Mouse (Mus musculus) heart, postnatal 25 days (tissue): ENCODE measurements at regions not wholly inside any gene's neighbourhood (a gene's known extent, or its start where the extent isn't known, plus 50 kb on each side); places are given as distances from the start of the nearest gene placed in this dataset.

Experiments
- DNase-seq: peaks from one replicate; pipeline ENCODE4 v3.0.0; 2022; ENCODE audit warnings: low spot score
- intact Hi-C: fragments of 180-260 bp; cut with DNase I; formaldehyde crosslinking; loops from one replicate; pipeline ENCODE4 v1.15.1; 2025

- intact Hi-C loops, result no loop called here
- DNase-seq, result no peak
These were observed 172.1 kb upstream of the Paip1 start for GRCm38 (mm10) chr13:119256350-119256749.

GRCm38 (mm10) chr13:119258515-119258914, 169.9 kb upstream of the Paip1 start:
- intact Hi-C loops, result no loop called here
- DNase-seq, result no peak

- DNase-seq, result no peak
- intact Hi-C loops, result no loop called here
These were observed 164.8 kb upstream of the Paip1 start for GRCm38 (mm10) chr13:119263561-119263960.

- no peak for DNase-seq
- intact Hi-C loops, result no loop called here
These were observed 160.6 kb upstream of the Paip1 start for GRCm38 (mm10) chr13:119267608-119268300.

GRCm38 (mm10) chr13:119268301-119268675, 160.1 kb upstream of the Paip1 start:
- no peak for DNase-seq
- intact Hi-C loops, result no loop called here

GRCm38 (mm10) chr13:119275500-119275899, 152.9 kb upstream of the Paip1 start:
- intact Hi-C loops, result no loop called here
- DNase-seq, result no peak

- no peak for DNase-seq
- intact Hi-C loops, result no loop called here
These were observed 151.0 kb upstream of the Paip1 start for GRCm38 (mm10) chr13:119277308-119277948.

GRCm38 (mm10) chr13:119279449-119279848, 149.0 kb upstream of the Paip1 start:
- no peak for DNase-seq
- intact Hi-C loops, result no loop called here

GRCm38 (mm10) chr13:119280622-119281021, 147.8 kb upstream of the Paip1 start:
- intact Hi-C loops, result no loop called here
- no peak for DNase-seq

- DNase-seq, result no peak
- intact Hi-C loops, result loop anchor here (2.0 kb wide), 1 partner anchor 81 kb away; no protein-coding TSS in a partner anchor
These were observed 145.0 kb upstream of the Paip1 start for GRCm38 (mm10) chr13:119283448-119283847.

GRCm38 (mm10) chr13:119309238-119309637, 119.2 kb upstream of the Paip1 start:
- DNase-seq, result no peak
- intact Hi-C loops, result no loop called here

GRCm38 (mm10) chr13:119310013-119310412, 118.4 kb upstream of the Paip1 start:
- no peak for DNase-seq
- intact Hi-C loops, result no loop called here

- intact Hi-C loops, result no loop called here
- DNase-seq, result no peak
These were observed 114.0 kb upstream of the Paip1 start for GRCm38 (mm10) chr13:119314356-119314755.

GRCm38 (mm10) chr13:119318358-119318757, 110.0 kb upstream of the Paip1 start:
- intact Hi-C loops, result no loop called here
- no peak for DNase-seq

GRCm38 (mm10) chr13:119325510-119325909, 102.9 kb upstream of the Paip1 start:
- intact Hi-C loops, result no loop called here
- no peak for DNase-seq

- no peak for DNase-seq
- intact Hi-C loops, result no loop called here
These were observed 101.3 kb upstream of the Paip1 start for GRCm38 (mm10) chr13:119326877-119327625.

- intact Hi-C loops, result no loop called here
- no peak for DNase-seq
These were observed 99.7 kb upstream of the Paip1 start for GRCm38 (mm10) chr13:119328731-119329130.

GRCm38 (mm10) chr13:119331815-119332214, 96.6 kb upstream of the Paip1 start:
- intact Hi-C loops, result no loop called here
- DNase-seq, result no peak

GRCm38 (mm10) chr13:119333915-119334314, 94.5 kb upstream of the Paip1 start:
- DNase-seq, result no peak

GRCm38 (mm10) chr13:119337861-119338260, 90.5 kb upstream of the Paip1 start:
- intact Hi-C loops, result no loop called here
- no peak for DNase-seq

More at GRCm38 (mm10) chr13:119333915-119334314, 94.5 kb upstream of the Paip1 start:
- intact Hi-C loops, result no loop called here

GRCm38 (mm10) chr13:119339016-119339415, 89.4 kb upstream of the Paip1 start:
- no peak for DNase-seq
- intact Hi-C loops, result no loop called here
